Mouse (Mus musculus): ENCODE results near the gene Cldn18. TPM values are rescaled to one million over a fixed set of nuclear protein-coding genes. Genes with fewer than 3 reads are reported as not detected.

Gene Cldn18
- polyA plus RNA-seq (2021; fragmentation: Nextera tagmentation) = not detected in 2 replicates
- long read RNA-seq, experiment 1 = 0 reads
- long read RNA-seq, experiment 2 = 0 reads

GRCm38 (mm10) chr9:99717134-99717533 is at the start of gene Cldn18:
Gene Cldn18 (minus strand): TSS chr9:99717267.

Other genes starting within 250 kb of the Cldn18 start
- 31.4 and 32.7 TPM in 2 replicates for gene Armc8, start 148.4 kb downstream of the Cldn18 start, polyA plus RNA-seq (2021; fragmentation: Nextera tagmentation)
- 11.3 and 12.8 TPM in 2 replicates for gene Dbr1, start 141.5 kb downstream of the Cldn18 start, polyA plus RNA-seq (2021; fragmentation: Nextera tagmentation)
- gene A4gnt, start 104.8 kb downstream of the Cldn18 start, polyA plus RNA-seq (2021; fragmentation: Nextera tagmentation) = 0.05 TPM in 1 of 2 replicates, not detected in the other
- gene Dzip1l, start 87.8 kb downstream of the Cldn18 start, polyA plus RNA-seq (2021; fragmentation: Nextera tagmentation) = 4.5 and 5.2 TPM in 2 replicates
- gene Sox14, start 158.9 kb upstream of the Cldn18 start, polyA plus RNA-seq (2021; fragmentation: Nextera tagmentation) = not detected in 2 replicates